Mouse (Mus musculus) liver, embryonic 12.5 days (tissue): ENCODE measurements around the gene Ttc32. TPM values are rescaled to one million over a fixed set of nuclear protein-coding genes. Genes with fewer than 3 reads are reported as not detected.

Experiments
- ATAC-seq: fragments of 200-750 bp; cut with Nextera tagmentation; 2 replicates; pipeline ENCODE4 v1.8.0; 2017; ENCODE audit warnings: moderate number of reproducible peaks, mild to moderate bottlenecking, moderate library complexity
- H3K27ac ChIP-seq: fragments of 300-500 bp; sonication (generic); 2 replicates; pipeline ENCODE4 v1.5.1; 2016; ENCODE audit warnings: mild to moderate bottlenecking
- H3K27me3 ChIP-seq: fragments of 300-500 bp; sonication (generic); replicated peaks from 2 replicates; pipeline ENCODE4 v1.6.1; 2016; ENCODE audit warnings: mild to moderate bottlenecking, moderate library complexity
- H3K36me3 ChIP-seq: fragments of 300-500 bp; sonication (generic); 2 replicates; pipeline ENCODE4 v1.6.1; 2016; ENCODE audit warnings: mild to moderate bottlenecking, moderate library complexity
- H3K4me1 ChIP-seq: fragments of 300-500 bp; sonication (generic); 2 replicates; pipeline ENCODE4 v1.6.1; 2016
- H3K4me2 ChIP-seq: fragments of 300-500 bp; sonication (generic); 2 replicates; pipeline ENCODE4 v1.6.1; 2016; ENCODE audit warnings: mild to moderate bottlenecking, moderate library complexity
- H3K4me3 ChIP-seq: fragments of 300-500 bp; sonication (generic); 2 replicates; pipeline ENCODE4 v1.5.1; 2016; ENCODE audit warnings: mild to moderate bottlenecking, moderate library complexity
- H3K9ac ChIP-seq: fragments of 300-500 bp; sonication (generic); 2 replicates; pipeline ENCODE4 v1.6.1; 2016; ENCODE audit warnings: mild to moderate bottlenecking, moderate library complexity
- H3K9me3 ChIP-seq: fragments of 300-500 bp; sonication (generic); replicated peaks from 2 replicates; pipeline ENCODE4 v1.6.1; 2016; ENCODE audit warnings: mild to moderate bottlenecking, moderate library complexity
- WGBS: fragments of 180-500 bp; shearing (Covaris S2); methylation state at CpG from one replicate; pipeline ENCODE4 v1.1.7; 2016; ENCODE audit not compliant: insufficient replicate concordance; 5-methylcytosine and 5-hydroxymethylcytosine counted together
- polyA plus RNA-seq: library from polyadenylated mRNA; unstranded; fragments of >200 nt; fragmentation: Nextera tagmentation; extraction: Ambion mirVana; gene quantifications from 2 replicates; pipeline ENCODE4 v1.2.1, GENCODE M21; 2016

Ttc32 gene
- polyA plus RNA-seq, 1 experiment from 2014 or later = 18.3 TPM

- 52% methylated on average over 8 of the region's 8 CpGs for WGBS
Observed at GRCm38 (mm10) chr12:9048090-9048489, 18.3 kb downstream of the Ttc32 start.

GRCm38 (mm10) chr12:9050824-9051223 is 21.0 kb downstream of the Ttc32 start:
- 11% methylated on average over 6 of the region's 6 CpGs for WGBS
- H3K27ac ChIP-seq = no peak overlapping the region
- H3K27me3 ChIP-seq = no peaks in the 10 kb centered on the region
- no peaks in the 10 kb centered on the region for H3K4me1 ChIP-seq
- H3K4me2 ChIP-seq = no peak overlapping the region
- H3K36me3 ChIP-seq = no peaks in the 10 kb centered on the region
- ATAC-seq = no peak
- no peak overlapping the region for H3K4me3 ChIP-seq
- no peak overlapping the region for H3K9ac ChIP-seq
- no peaks in the 10 kb centered on the region for H3K9me3 ChIP-seq

More at GRCm38 (mm10) chr12:9048090-9048489, 18.3 kb downstream of the Ttc32 start:
- no peaks in the 10 kb centered on the region for H3K36me3 ChIP-seq
- no peak overlapping the region for H3K27ac ChIP-seq
- H3K4me1 ChIP-seq = no peaks in the 10 kb centered on the region
- H3K9ac ChIP-seq = no peak overlapping the region
- no peaks in the 10 kb centered on the region for H3K27me3 ChIP-seq
- H3K9me3 ChIP-seq = no peaks in the 10 kb centered on the region
- H3K4me3 ChIP-seq = no peak overlapping the region
- ATAC-seq = no peak
- no peak overlapping the region for H3K4me2 ChIP-seq

GRCm38 (mm10) chr12:9052075-9052829 is 22.5 kb downstream of the Ttc32 start:
- no peaks in the 10 kb centered on the region for H3K4me1 ChIP-seq
- peak; percentile 69 for ATAC-seq
- no peak overlapping the region for H3K9ac ChIP-seq
- WGBS = 44% methylated on average over 8 of the region's 8 CpGs
- H3K4me3 ChIP-seq = no peak overlapping the region
- H3K4me2 ChIP-seq = no peak overlapping the region
- no peaks in the 10 kb centered on the region for H3K9me3 ChIP-seq
- no peak overlapping the region for H3K27ac ChIP-seq
- H3K36me3 ChIP-seq = no peaks in the 10 kb centered on the region
- no peaks in the 10 kb centered on the region for H3K27me3 ChIP-seq

GRCm38 (mm10) chr12:9053345-9053744 is 23.5 kb downstream of the Ttc32 start:
- Histone ChIP-seq H3K4me1 (no peaks in the 10 kb centered on the region), H3K27ac (no peak overlapping the region), H3K36me3 (no peaks in the 10 kb centered on the region), H3K9me3 (no peaks in the 10 kb centered on the region), H3K4me3 (no peak overlapping the region), H3K27me3 (no peaks in the 10 kb centered on the region), H3K9ac (no peak overlapping the region), H3K4me2 (no peak overlapping the region)
- no peak for ATAC-seq
- WGBS = 66% methylated on average over 7 of the region's 7 CpGs

- H3K4me1 ChIP-seq = no peaks in the 10 kb centered on the region
- no peak overlapping the region for H3K27ac ChIP-seq
- no peak overlapping the region for H3K4me2 ChIP-seq
- no peaks in the 10 kb centered on the region for H3K36me3 ChIP-seq
- H3K27me3 ChIP-seq = no peaks in the 10 kb centered on the region
- 68% methylated on average over 2 of the region's 2 CpGs for WGBS
- H3K4me3 ChIP-seq = no peak overlapping the region
- no peaks in the 10 kb centered on the region for H3K9me3 ChIP-seq
- ATAC-seq = no peak
- no peak overlapping the region for H3K9ac ChIP-seq
Observed at GRCm38 (mm10) chr12:9054012-9054411, 24.2 kb downstream of the Ttc32 start.

- WGBS = 63% methylated on average over 11 of the region's 11 CpGs
- Histone ChIP-seq H3K27ac (no peak overlapping the region), H3K4me2 (no peak overlapping the region), H3K4me3 (no peak overlapping the region), H3K9ac (no peak overlapping the region), H3K27me3 (no peaks in the 10 kb centered on the region), H3K4me1 (no peaks in the 10 kb centered on the region), H3K36me3 (no peaks in the 10 kb centered on the region), H3K9me3 (no peaks in the 10 kb centered on the region)
- no peak for ATAC-seq
Observed at GRCm38 (mm10) chr12:9055269-9055668, 25.5 kb downstream of the Ttc32 start.

GRCm38 (mm10) chr12:9059502-9059901 is 29.7 kb downstream of the Ttc32 start:
- 70% methylated on average over 3 of the region's 3 CpGs for WGBS
- Histone ChIP-seq H3K27ac (no peak overlapping the region), H3K36me3 (no peaks in the 10 kb centered on the region), H3K27me3 (no peaks in the 10 kb centered on the region), H3K9ac (no peak overlapping the region), H3K4me1 (no peaks in the 10 kb centered on the region), H3K4me2 (no peak overlapping the region), H3K4me3 (no peak overlapping the region), H3K9me3 (no peaks in the 10 kb centered on the region)
- no peak for ATAC-seq

GRCm38 (mm10) chr12:9059965-9060364 is 30.2 kb downstream of the Ttc32 start:
- Histone ChIP-seq H3K4me1 (no peaks in the 10 kb centered on the region), H3K27ac (no peak overlapping the region), H3K9ac (no peak overlapping the region), H3K4me3 (no peak overlapping the region), H3K4me2 (no peak overlapping the region), H3K36me3 (no peaks in the 10 kb centered on the region), H3K27me3 (no peaks in the 10 kb centered on the region), H3K9me3 (no peaks in the 10 kb centered on the region)
- ATAC-seq = no peak
- WGBS = 74% methylated on average over 9 of the region's 9 CpGs

GRCm38 (mm10) chr12:9063611-9064010 is 33.8 kb downstream of the Ttc32 start:
- Histone ChIP-seq H3K36me3 (no peaks in the 10 kb centered on the region), H3K9ac (no peak overlapping the region), H3K9me3 (no peaks in the 10 kb centered on the region), H3K27me3 (no peaks in the 10 kb centered on the region), H3K4me2 (no peak overlapping the region), H3K27ac (no peak overlapping the region), H3K4me3 (no peak overlapping the region), H3K4me1 (no peaks in the 10 kb centered on the region)
- no peak for ATAC-seq
- 57% methylated on average over 6 of the region's 6 CpGs for WGBS

- no peaks in the 10 kb centered on the region for H3K9me3 ChIP-seq
- ATAC-seq = no peak
- H3K36me3 ChIP-seq = no peaks in the 10 kb centered on the region
- no peak overlapping the region for H3K27ac ChIP-seq
- H3K9ac ChIP-seq = no peak overlapping the region
- H3K4me3 ChIP-seq = no peak overlapping the region
- WGBS = 82% methylated on average over 1 of the region's 1 CpGs
- H3K27me3 ChIP-seq = no peaks in the 10 kb centered on the region
- H3K4me2 ChIP-seq = no peak overlapping the region
- no peaks in the 10 kb centered on the region for H3K4me1 ChIP-seq
Observed at GRCm38 (mm10) chr12:9071058-9071457, 41.3 kb downstream of the Ttc32 start.

- H3K9ac ChIP-seq = no peak overlapping the region
- H3K27me3 ChIP-seq = no peaks in the 10 kb centered on the region
- no peaks in the 10 kb centered on the region for H3K9me3 ChIP-seq
- no peak overlapping the region for H3K4me3 ChIP-seq
- no peak for ATAC-seq
- no peaks in the 10 kb centered on the region for H3K4me1 ChIP-seq
- WGBS = 50% methylated on average over 4 of the region's 4 CpGs
- H3K27ac ChIP-seq = no peak overlapping the region
- no peak overlapping the region for H3K4me2 ChIP-seq
- no peaks in the 10 kb centered on the region for H3K36me3 ChIP-seq
Observed at GRCm38 (mm10) chr12:9071493-9071892, 41.7 kb downstream of the Ttc32 start.

- Histone ChIP-seq H3K27ac (no peak overlapping the region), H3K27me3 (no peaks in the 10 kb centered on the region), H3K9me3 (no peaks in the 10 kb centered on the region), H3K4me3 (no peak overlapping the region), H3K4me1 (no peaks in the 10 kb centered on the region), H3K4me2 (no peak overlapping the region), H3K9ac (no peak overlapping the region), H3K36me3 (no peaks in the 10 kb centered on the region)
- 71% methylated on average over 3 of the region's 3 CpGs for WGBS
- ATAC-seq = no peak
Observed at GRCm38 (mm10) chr12:9077554-9078125, 47.8 kb downstream of the Ttc32 start.
